Mouse (Mus musculus): ENCODE data around the gene Slc2a10. TPM values are rescaled to one million over a fixed set of nuclear protein-coding genes. Genes with fewer than 3 reads are reported as not detected.

Gene Slc2a10
- polyA plus RNA-seq, 1 experiment from 2014 or later: 7.1 TPM

GRCm38 (mm10) chr2:165566898-165567297 is 63.3 kb downstream of the Slc2a10 start:
- Histone ChIP-seq H3K27ac (no peak overlapping the region), H3K4me1 (peaks cover 32% of the 10 kb centered on the region), H3K36me3 (no peaks in the 10 kb centered on the region), H3K9me3 (replicated peaks) (no peaks in the 10 kb centered on the region), H3K4me3 (no peak overlapping the region), H3K4me2 (replicated peaks) (no peak overlapping the region), H3K27me3 (peaks cover 24% of the 10 kb centered on the region), H3K9ac (no peak overlapping the region)
- no peak for ATAC-seq (ENCODE audit: low FRiP score)
- 86% methylated on average over 6 of the region's 6 CpGs for WGBS

- no peak for ATAC-seq (ENCODE audit: low FRiP score)
- 68% methylated on average over 9 of the region's 9 CpGs for WGBS
- H3K27me3 ChIP-seq: peaks cover 24% of the 10 kb centered on the region
- no peaks in the 10 kb centered on the region for H3K36me3 ChIP-seq
- H3K27ac ChIP-seq: no peak overlapping the region
- no peak overlapping the region for H3K9ac ChIP-seq
- no peak overlapping the region for H3K4me3 ChIP-seq
- H3K4me1 ChIP-seq: peaks cover 30% of the 10 kb centered on the region
- H3K4me2 ChIP-seq (replicated peaks): no peak overlapping the region
- no peaks in the 10 kb centered on the region for H3K9me3 ChIP-seq (replicated peaks)
These were observed 64.2 kb downstream of the Slc2a10 start for GRCm38 (mm10) chr2:165567820-165568219.

DNA sequence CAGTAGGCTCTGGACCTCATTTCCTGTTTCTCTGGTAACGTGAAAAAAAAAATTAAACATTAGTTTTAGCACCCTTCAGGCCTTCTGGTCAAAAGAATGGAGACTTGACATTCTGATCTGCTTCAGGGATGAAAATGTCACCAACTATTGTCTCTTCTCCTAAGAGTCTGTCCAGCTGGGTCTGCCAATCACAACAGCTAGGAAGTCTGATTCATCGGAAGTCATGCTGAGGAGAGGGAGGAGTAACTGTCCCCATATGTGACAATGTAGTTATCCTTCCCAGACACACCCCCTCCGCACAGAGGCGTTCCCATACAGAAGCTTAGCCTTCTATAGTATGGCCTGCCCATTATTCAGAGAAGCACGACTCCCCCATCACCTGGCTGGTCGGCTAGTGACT is 65.3 kb downstream of the Slc2a10 start:
- no peaks in the 10 kb centered on the region for H3K9me3 ChIP-seq (replicated peaks)
- ATAC-seq (ENCODE audit: low FRiP score): no peak
- no peak overlapping the region for H3K27ac ChIP-seq
- WGBS: 31% methylated on average over 6 of the region's 6 CpGs
- no peak overlapping the region for H3K4me3 ChIP-seq
- no peak overlapping the region for H3K9ac ChIP-seq
- no peak overlapping the region for H3K4me2 ChIP-seq (replicated peaks)
- peaks cover 20% of the 10 kb centered on the region for H3K4me1 ChIP-seq
- H3K27me3 ChIP-seq: peaks cover 14% of the 10 kb centered on the region; the same call in 1 of the 2 replicates
- H3K36me3 ChIP-seq: no peaks in the 10 kb centered on the region

Other genes starting within 250 kb of the Slc2a10 start
- gene Slc35c2, start 215.9 kb upstream of the Slc2a10 start, polyA plus RNA-seq (2016; fragmentation: Nextera tagmentation; extraction: Ambion mirVana): 57.1 and 57.9 TPM in 2 replicates
- gene Elmo2, start 177.3 kb upstream of the Slc2a10 start, polyA plus RNA-seq (2016; fragmentation: Nextera tagmentation; extraction: Ambion mirVana): 88.8 TPM in 2 replicates
- gene Zfp663, start 135.1 kb upstream of the Slc2a10 start, polyA plus RNA-seq (2016; fragmentation: Nextera tagmentation; extraction: Ambion mirVana): 5.5 and 6.6 TPM in 2 replicates
- gene Zfp334, start 115.5 kb upstream of the Slc2a10 start, polyA plus RNA-seq (2016; fragmentation: Nextera tagmentation; extraction: Ambion mirVana): 20.0 and 21.1 TPM in 2 replicates
- 0.05 TPM in 1 of 2 replicates, not detected in the other for gene Ocstamp, start 103.4 kb upstream of the Slc2a10 start, polyA plus RNA-seq (2016; fragmentation: Nextera tagmentation; extraction: Ambion mirVana)
- gene Slc13a3, start 30.6 kb upstream of the Slc2a10 start, polyA plus RNA-seq (2016; fragmentation: Nextera tagmentation; extraction: Ambion mirVana): 0.55 and 1.2 TPM in 2 replicates
- gene Trp53rka, start 10.5 kb upstream of the Slc2a10 start, polyA plus RNA-seq (2016; fragmentation: Nextera tagmentation; extraction: Ambion mirVana): 51.3 and 52.3 TPM in 2 replicates
- gene Eya2, start 91.2 kb downstream of the Slc2a10 start, polyA plus RNA-seq (2016; fragmentation: Nextera tagmentation; extraction: Ambion mirVana): 15.2 and 20.2 TPM in 2 replicates

Measured in hindbrain, embryonic 12.5 days (tissue).